Mouse (Mus musculus) hematopoietic stem cell, adult 5-6 weeks (primary cell): Measurements from ENCODE around the gene Lpar2. TPM values are rescaled to one million over a fixed set of nuclear protein-coding genes. Genes with fewer than 3 reads are reported as not detected.

Source experiments
- total RNA-seq: library from RNA; stranded (forward); fragments of 172-1452, 232-1000 nt; gene quantifications from 2 replicates; pipeline ENCODE4 v1.2.3, GENCODE M21; 2017

The Lpar2 gene
- total RNA-seq, 1 experiment from 2014 or later = 2.0 TPM

Other genes starting within 250 kb of the Lpar2 start
- gene Zfp868, start 196.9 kb upstream of the Lpar2 start, total RNA-seq = 22.6 and 27.9 TPM in 2 replicates
- 1.2 and 4.8 TPM in 2 replicates for gene Zfp964, start 167.9 kb upstream of the Lpar2 start, total RNA-seq
- 42.3 and 47.0 TPM in 2 replicates for gene Zfp869, start 111.7 kb upstream of the Lpar2 start, total RNA-seq
- gene Zfp963, start 72.5 kb upstream of the Lpar2 start, total RNA-seq = 4.8 and 9.7 TPM in 2 replicates
- not detected in 2 replicates for gene Gm20422, start 47.5 kb upstream of the Lpar2 start, total RNA-seq
- 13.7 and 19.4 TPM in 2 replicates for gene Atp13a1, start 31.3 kb upstream of the Lpar2 start, total RNA-seq
- 24.5 and 31.2 TPM in 2 replicates for gene Zfp866, start 31.3 kb upstream of the Lpar2 start, total RNA-seq
- gene Gmip, start 13.8 kb upstream of the Lpar2 start, total RNA-seq = 29.2 and 32.8 TPM in 2 replicates
- 25.7 and 31.1 TPM in 2 replicates for gene Pbx4, start 10.1 kb downstream of the Lpar2 start, total RNA-seq
- 0.25 TPM in 1 of 2 replicates, not detected in the other for gene Cilp2, start 65.3 kb downstream of the Lpar2 start, total RNA-seq
- gene Tssk6, start 79.8 kb downstream of the Lpar2 start, total RNA-seq = 2.2 TPM in 1 of 2 replicates, not detected in the other
- gene Ndufa13, start 80.1 kb downstream of the Lpar2 start, total RNA-seq = 90.0 and 103 TPM in 2 replicates
- not detected in 2 replicates for gene Yjefn3, start 80.3 kb downstream of the Lpar2 start, total RNA-seq
- 37.5 and 63.5 TPM in 2 replicates for gene Gatad2a, start 174.0 kb downstream of the Lpar2 start, total RNA-seq
- 35.5 and 45.4 TPM in 2 replicates for gene Mau2, start 220.3 kb downstream of the Lpar2 start, total RNA-seq
- 28.4 and 37.7 TPM in 2 replicates for gene Sugp1, start 220.4 kb downstream of the Lpar2 start, total RNA-seq